Mouse (Mus musculus) left cerebral cortex, adult 18-20 months (tissue): ENCODE results near the gene Ttll11. TPM values are rescaled to one million over a fixed set of nuclear protein-coding genes. Genes with fewer than 3 reads are reported as not detected.

Experiments used
- total RNA-seq, 2 experiments: library from RNA; stranded (reverse); gene quantifications; 2 replicates each; pipeline ENCODE4 v1.2.3; 2021

The Ttll11 gene
- total RNA-seq, 2 experiments from 2014 or later: 41.1 to 42.7 TPM

Other genes with a start within 250 kb of the Ttll11 start
- gene Ndufa8, start 69.5 kb upstream of the Ttll11 start, total RNA-seq: 100 to 1,000 TPM; 191 to 192 TPM
- gene Morn5, start 69.5 kb upstream of the Ttll11 start, total RNA-seq: 1 to 10 TPM; 1.0 to 1.3 TPM
- 10 to 100 TPM; 17.9 to 19.8 TPM for gene Lhx6, start 125.5 kb upstream of the Ttll11 start, total RNA-seq
- 10 to 100 TPM; 17.0 to 18.9 TPM for gene Mrrf, start 156.5 kb upstream of the Ttll11 start, total RNA-seq
- gene Rbm18, start 156.9 kb upstream of the Ttll11 start, total RNA-seq: 10 to 100 TPM; 49.1 to 54.2 TPM